Mouse (Mus musculus) kidney, embryonic 16.5 days (tissue): ENCODE results near the gene Hrk. TPM values are rescaled to one million over a fixed set of nuclear protein-coding genes. Genes with fewer than 3 reads are reported as not detected.

Experiments
- ATAC-seq: fragments of 200-750 bp; cut with Nextera tagmentation; 2 replicates; pipeline ENCODE4 v1.8.0; 2017; ENCODE audit warnings: moderate TSS enrichment; ENCODE audit not compliant: low FRiP score, low TSS enrichment
- H3K27ac ChIP-seq: fragments of 300-500 bp; sonication (generic); 2 replicates; pipeline ENCODE4 v1.5.1; 2014; ENCODE audit warnings: low read length
- H3K27me3 ChIP-seq: fragments of 300-500 bp; sonication (generic); 2 replicates; pipeline ENCODE4 v1.6.1; 2014; ENCODE audit warnings: low read length, control low read depth, mixed read lengths; ENCODE audit not compliant: insufficient read depth
- H3K36me3 ChIP-seq: fragments of 300-500 bp; sonication (generic); 2 replicates; pipeline ENCODE4 v1.6.1; 2014; ENCODE audit warnings: low read length, control low read depth, mixed read lengths; ENCODE audit not compliant: insufficient read depth
- H3K4me1 ChIP-seq: fragments of 300-500 bp; sonication (generic); 2 replicates; pipeline ENCODE4 v1.6.1; 2014; ENCODE audit warnings: low read length, control low read depth, mixed read lengths; ENCODE audit not compliant: insufficient read depth
- H3K4me2 ChIP-seq: fragments of 300-500 bp; sonication (generic); replicated peaks from 2 replicates; pipeline ENCODE4 v1.6.1; 2014; ENCODE audit warnings: low read depth, low read length
- H3K4me3 ChIP-seq: fragments of 300-500 bp; sonication (generic); 2 replicates; pipeline ENCODE4 v1.5.1; 2014; ENCODE audit warnings: mild to moderate bottlenecking, low read length
- H3K9ac ChIP-seq: fragments of 300-500 bp; sonication (generic); replicated peaks from 2 replicates; pipeline ENCODE4 v1.6.1; 2014; ENCODE audit warnings: low read length
- H3K9me3 ChIP-seq: fragments of 300-500 bp; sonication (generic); 2 replicates; pipeline ENCODE4 v1.6.1; 2016; ENCODE audit warnings: low read length, control low read depth
- WGBS: fragments of 180-500 bp; shearing (Covaris S2); extraction: QIAGEN DNeasy Blood & Tissue Kit; methylation state at CpG from one replicate; pipeline ENCODE4 v1.1.7; 2014; 5-methylcytosine and 5-hydroxymethylcytosine counted together
- polyA plus RNA-seq: library from polyadenylated mRNA; unstranded; fragments of >200 nt; fragmentation: Nextera tagmentation; extraction: Ambion mirVana; gene quantifications from 2 replicates; pipeline ENCODE4 v1.2.1, GENCODE M21; 2015

Hrk gene
- polyA plus RNA-seq, result 0.09 and 0.17 TPM in 2 replicates

GRCm38 (mm10) chr5:118164581-118164980, at the start of gene Hrk:
Hrk (plus strand) TSS chr5:118164648.
- no peak for ATAC-seq
- peaks cover 58% of the 10 kb centered on the region for H3K27me3 ChIP-seq
- peaks cover 6% of the 10 kb centered on the region; the same call in 1 of the 2 replicates for H3K4me1 ChIP-seq
- H3K9me3 ChIP-seq, result no peaks in the 10 kb centered on the region
- WGBS, result 59% methylated on average over 12 of the region's 12 CpGs
- H3K9ac ChIP-seq, result no peak within 1 kb of the TSS
- no peak within 1 kb of the TSS for H3K27ac ChIP-seq
- no peaks in the 10 kb centered on the region for H3K36me3 ChIP-seq
- H3K4me2 ChIP-seq, result no peak within 1 kb of the TSS
- no peak within 1 kb of the TSS for H3K4me3 ChIP-seq

- Histone ChIP-seq H3K9ac (no peak overlapping the region), H3K36me3 (0 out of 2 replicates have a peak, but pooled peaks cover 8% of the 10 kb centered on the region), H3K27ac (no peak overlapping the region), H3K9me3 (no peaks in the 10 kb centered on the region), H3K27me3 (no peaks in the 10 kb centered on the region), H3K4me1 (peaks cover 9% of the 10 kb centered on the region; the same call in 1 of the 2 replicates), H3K4me2 (no peak overlapping the region), H3K4me3 (no peak overlapping the region)
- ATAC-seq, result no peak
- WGBS, result 77% methylated on average over 3 of the region's 3 CpGs
These were observed 46.1 kb upstream of the Hrk start for GRCm38 (mm10) chr5:118118351-118118750.

GRCm38 (mm10) chr5:118118922-118119321, 45.5 kb upstream of the Hrk start:
- no peak overlapping the region for H3K9ac ChIP-seq
- 96% methylated on average over 5 of the region's 5 CpGs for WGBS
- H3K27ac ChIP-seq, result no peak overlapping the region
- no peak overlapping the region for H3K4me3 ChIP-seq
- peaks cover 9% of the 10 kb centered on the region; the same call in 1 of the 2 replicates for H3K4me1 ChIP-seq
- H3K36me3 ChIP-seq, result peaks cover 11% of the 10 kb centered on the region; the same call in 1 of the 2 replicates
- no peak for ATAC-seq
- no peaks in the 10 kb centered on the region for H3K27me3 ChIP-seq
- no peaks in the 10 kb centered on the region for H3K9me3 ChIP-seq
- H3K4me2 ChIP-seq, result no peak overlapping the region

- Histone ChIP-seq H3K27me3 (no peaks in the 10 kb centered on the region), H3K27ac (no peak overlapping the region), H3K4me2 (no peak overlapping the region), H3K36me3 (peaks cover 20% of the 10 kb centered on the region), H3K4me3 (no peak overlapping the region), H3K9ac (0 out of 2 replicates have a peak overlapping the region, but pooled peaks have one; percentile 7), H3K4me1 (peaks cover 9% of the 10 kb centered on the region; the same call in 1 of the 2 replicates), H3K9me3 (no peaks in the 10 kb centered on the region)
- 42% methylated on average over 2 of the region's 2 CpGs for WGBS
- ATAC-seq, result peak; percentile 15; the same call in 1 of the 2 replicates
These were observed 43.8 kb upstream of the Hrk start for GRCm38 (mm10) chr5:118120670-118121069.

- 79% methylated on average over 4 of the region's 4 CpGs for WGBS
- Histone ChIP-seq H3K36me3 (peaks cover 15% of the 10 kb centered on the region), H3K4me3 (no peak overlapping the region), H3K4me2 (no peak overlapping the region), H3K27me3 (no peaks in the 10 kb centered on the region), H3K9ac (no peak overlapping the region), H3K9me3 (no peaks in the 10 kb centered on the region), H3K4me1 (peaks cover 9% of the 10 kb centered on the region; the same call in 1 of the 2 replicates), H3K27ac (no peak overlapping the region)
- no peak for ATAC-seq
These were observed 42.5 kb upstream of the Hrk start for GRCm38 (mm10) chr5:118121928-118122327.

GRCm38 (mm10) chr5:118123096-118123495, 41.4 kb upstream of the Hrk start:
- Histone ChIP-seq H3K9ac (no peak overlapping the region), H3K9me3 (no peaks in the 10 kb centered on the region), H3K27ac (no peak overlapping the region), H3K4me1 (peaks cover 9% of the 10 kb centered on the region; the same call in 1 of the 2 replicates), H3K27me3 (no peaks in the 10 kb centered on the region), H3K4me2 (no peak overlapping the region), H3K4me3 (no peak overlapping the region), H3K36me3 (peaks cover 16% of the 10 kb centered on the region)
- 57% methylated on average over 10 of the region's 10 CpGs for WGBS
- ATAC-seq, result no peak

GRCm38 (mm10) chr5:118126671-118127070, 37.8 kb upstream of the Hrk start:
- ATAC-seq, result no peak
- 87% methylated on average over 4 of the region's 4 CpGs for WGBS

GRCm38 (mm10) chr5:118128208-118128607, 36.2 kb upstream of the Hrk start:
- Histone ChIP-seq H3K4me2 (no peak overlapping the region), H3K9ac (no peak overlapping the region), H3K36me3 (peaks cover 16% of the 10 kb centered on the region), H3K4me3 (no peak overlapping the region), H3K27me3 (no peaks in the 10 kb centered on the region), H3K27ac (no peak overlapping the region), H3K4me1 (no peaks in the 10 kb centered on the region; the same call in 1 of the 2 replicates), H3K9me3 (no peaks in the 10 kb centered on the region)
- 52% methylated on average over 6 of the region's 6 CpGs for WGBS
- peak; percentile 65; the same call in 1 of the 2 replicates for ATAC-seq

More at GRCm38 (mm10) chr5:118126671-118127070, 37.8 kb upstream of the Hrk start:
- Histone ChIP-seq H3K27me3 (no peaks in the 10 kb centered on the region), H3K4me2 (no peak overlapping the region), H3K4me3 (no peak overlapping the region), H3K9me3 (no peaks in the 10 kb centered on the region), H3K27ac (no peak overlapping the region), H3K36me3 (peaks cover 16% of the 10 kb centered on the region), H3K9ac (no peak overlapping the region), H3K4me1 (no peaks in the 10 kb centered on the region; the same call in 1 of the 2 replicates)

- Histone ChIP-seq H3K4me2 (no peak overlapping the region), H3K9ac (no peak overlapping the region), H3K27me3 (no peaks in the 10 kb centered on the region), H3K4me1 (no peaks in the 10 kb centered on the region; the same call in 1 of the 2 replicates), H3K4me3 (no peak overlapping the region), H3K36me3 (peaks cover 15% of the 10 kb centered on the region), H3K9me3 (no peaks in the 10 kb centered on the region), H3K27ac (no peak overlapping the region)
- 50% methylated on average over 9 of the region's 9 CpGs for WGBS
- ATAC-seq, result 0 out of 2 replicates have a peak, but pooled peaks have one; percentile 17
These were observed 35.8 kb upstream of the Hrk start for GRCm38 (mm10) chr5:118128651-118129050.

GRCm38 (mm10) chr5:118136391-118136790, 28.1 kb upstream of the Hrk start:
- no peak overlapping the region for H3K9ac ChIP-seq
- peaks cover 21% of the 10 kb centered on the region for H3K36me3 ChIP-seq
- WGBS, result 67% methylated on average over 5 of the region's 5 CpGs
- H3K4me1 ChIP-seq, result peaks cover 6% of the 10 kb centered on the region; the same call in 1 of the 2 replicates
- no peak overlapping the region for H3K4me3 ChIP-seq
- ATAC-seq, result no peak
- no peaks in the 10 kb centered on the region for H3K9me3 ChIP-seq
- no peak overlapping the region for H3K4me2 ChIP-seq
- H3K27me3 ChIP-seq, result no peaks in the 10 kb centered on the region
- no peak overlapping the region for H3K27ac ChIP-seq
